Mouse (Mus musculus): ENCODE data around the gene Smap2.

- TF ChIP-seq MAFK (IDR thresholded peaks at IDR 0.05; ENCODE audit: insufficient read depth, low read depth, low read length) = no peak
- TF ChIP-seq ZNF384 (IDR thresholded peaks at IDR 0.05; ENCODE audit: low read depth, low read length) = no peak
- no peak for TF ChIP-seq HCFC1 (IDR thresholded peaks at IDR 0.05; ENCODE audit: borderline replicate concordance, insufficient read depth, low read length)
- TF ChIP-seq CHD2 (IDR thresholded peaks at IDR 0.05; ENCODE audit: low read depth, low read length) = no peak
- TF ChIP-seq ZC3H11A (IDR thresholded peaks at IDR 0.05; ENCODE audit: borderline replicate concordance, low read depth, low read length) = no peak
Observed at GRCm38 (mm10) chr4:121014594-121015267, 2.3 kb downstream of the Smap2 start.
